Comparison of ENCODE assay signal across 19 mouse cellular contexts in the genomic region with DNA sequence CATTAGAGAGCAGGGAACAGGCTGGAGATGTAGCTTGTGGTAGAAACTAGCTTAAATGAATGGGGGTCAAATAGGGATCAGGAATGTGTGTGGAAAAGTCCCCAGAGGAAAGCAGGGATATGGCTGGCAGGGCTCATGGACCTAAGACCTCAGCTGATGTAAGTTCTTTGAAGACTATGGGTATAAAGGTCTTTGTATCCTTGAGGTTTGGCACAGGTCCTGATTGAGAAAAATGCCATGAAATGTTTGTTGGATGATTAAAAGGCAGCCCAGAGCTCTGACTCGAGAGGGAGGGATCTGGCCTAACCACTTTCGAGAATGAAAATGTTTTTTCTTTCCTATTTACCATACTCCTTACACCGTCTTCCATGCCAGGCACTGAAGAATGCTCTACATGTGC. TPM values are rescaled to one million over a fixed set of nuclear protein-coding genes. Genes with fewer than 3 reads are reported as not detected.
DNase-seq lines count a peak whose midpoint lies in the region; ATAC-seq lines count a peak whose summit lies in the region.
"Had no signal": no experiment of that assay in that cellular context is flagged by ENCODE, and none has a peak within 500 bp of the region (broad histone marks: within the 10 kb centered on the region; RNA-seq: fewer than 3 reads in every experiment).

No protein-coding gene starts in this region.

- H3K27me3 ChIP-seq in heart, embryonic 16.5 days (ENCODE audit: control insufficient read depth, insufficient read depth, low read length): no peaks in the 10 kb centered on the region
- H3K27me3 ChIP-seq in limb, embryonic 13.5 days: no peaks in the 10 kb centered on the region
- H3K27me3 ChIP-seq: embryonic facial prominence, embryonic 12.5 days; liver, embryonic 15.5 days; midbrain, embryonic 12.5 days; neural tube, embryonic 12.5 days had no signal

- H3K9ac ChIP-seq in heart, embryonic 16.5 days (ENCODE audit: low read length): no peak overlapping the region
- H3K9ac ChIP-seq in limb, embryonic 13.5 days: no peak overlapping the region
- H3K9ac ChIP-seq: embryonic facial prominence, embryonic 12.5 days; liver, embryonic 15.5 days; midbrain, embryonic 12.5 days; neural tube, embryonic 12.5 days had no signal

- no peak overlapping the region for H3K4me2 ChIP-seq in heart, embryonic 16.5 days (ENCODE audit: low read depth, low read length)
- H3K4me2 ChIP-seq in limb, embryonic 13.5 days (replicated peaks): no peak overlapping the region
- H3K4me2 ChIP-seq: embryonic facial prominence, embryonic 12.5 days; heart, embryonic 11.5 days; liver, embryonic 15.5 days; midbrain, embryonic 12.5 days; neural tube, embryonic 12.5 days had no signal

- WGBS in heart, embryonic 16.5 days: 62% methylated on average over 3 of the region's 3 CpGs
- 36% methylated on average over 3 of the region's 3 CpGs for WGBS in limb, embryonic 13.5 days

- DNase-seq in heart, postnatal 25 days (ENCODE audit: low spot score): no peak
- peak; percentile 89 for DNase-seq in Muller cell, postnatal 12 days (ENCODE audit: inconsistent ontology term)
- DNase-seq in adrenal gland, postnatal 10 days: peak; percentile 53
- no peak for DNase-seq in spleen, postnatal 36 days (ENCODE audit: low spot score in 2 of 2)
- DNase-seq in left cerebral cortex, adult 9 months (ENCODE audit: low spot score in 2 of 2): no peak
- DNase-seq: cerebellum, adult 8-10 months; kidney, adult 18-20 months; kidney, postnatal 10 days; thymus, postnatal 25 days had no signal

- peak overlapping the region; percentile 69 for H3K27ac ChIP-seq in heart, embryonic 16.5 days (ENCODE audit: low read length)
- H3K27ac ChIP-seq in limb, embryonic 13.5 days: 0 out of 2 replicates have a peak overlapping the region, but pooled peaks have one; percentile 28
- H3K27ac ChIP-seq: embryonic facial prominence, embryonic 12.5 days; layer of hippocampus, adult 2 months; liver, embryonic 15.5 days; midbrain, embryonic 12.5 days; neural tube, embryonic 12.5 days had no signal

- H3K4me3 ChIP-seq in heart, embryonic 16.5 days (ENCODE audit: low read length): no peak overlapping the region
- H3K4me3 ChIP-seq in limb, embryonic 13.5 days: no peak overlapping the region
- H3K4me3 ChIP-seq: embryonic facial prominence, embryonic 12.5 days; layer of hippocampus, adult 2 months; liver, embryonic 15.5 days; midbrain, embryonic 12.5 days; neural tube, embryonic 12.5 days had no signal

- H3K4me1 ChIP-seq in heart, embryonic 16.5 days (ENCODE audit: control insufficient read depth, insufficient read depth, low read length): peaks cover 9% of the 10 kb centered on the region
- peaks cover 11% of the 10 kb centered on the region for H3K4me1 ChIP-seq in limb, embryonic 13.5 days
- H3K4me1 ChIP-seq: midbrain, embryonic 12.5 days; neural tube, embryonic 12.5 days had no signal

- intact Hi-C loops in heart, postnatal 25 days (cut with DNase I): no loop called here

- H3K9me3 ChIP-seq in heart, embryonic 16.5 days (replicated peaks; ENCODE audit: control insufficient read depth, low read length): no peaks in the 10 kb centered on the region
- H3K9me3 ChIP-seq in limb, embryonic 13.5 days: no peaks in the 10 kb centered on the region
- H3K9me3 ChIP-seq: embryonic facial prominence, embryonic 12.5 days; liver, embryonic 15.5 days; midbrain, embryonic 12.5 days; neural tube, embryonic 12.5 days had no signal

- no peaks in the 10 kb centered on the region for H3K36me3 ChIP-seq in heart, embryonic 16.5 days (ENCODE audit: control insufficient read depth, insufficient read depth)
- H3K36me3 ChIP-seq in limb, embryonic 13.5 days: no peaks in the 10 kb centered on the region
- H3K36me3 ChIP-seq: embryonic facial prominence, embryonic 12.5 days; liver, embryonic 15.5 days; midbrain, embryonic 12.5 days; neural tube, embryonic 12.5 days had no signal

- ATAC-seq in heart, embryonic 16.5 days (replicated peaks; ENCODE audit: extremely low read depth, insufficient read depth, low FRiP score): no peak
- no peak for ATAC-seq in limb, embryonic 13.5 days (ENCODE audit: low FRiP score, low read depth)
- ATAC-seq: CD4-positive, CD25-positive, alpha-beta regulatory T cell, adult 4 months; forebrain, embryonic 16.5 days had no signal

RNA-seq across cellular contexts. Expression of gene Gsap, which starts 50.0 kb away (rescaled TPM):
- polyA plus RNA-seq in heart, embryonic 16.5 days (2015; fragmentation: Nextera tagmentation; extraction: Ambion mirVana): 2.3 and 2.5 TPM in 2 replicates
- total RNA-seq in heart, postnatal 25 days (2021): 1 to 10 TPM; 3.9 to 4.3 TPM
- 1 to 10 TPM; 4.9 to 6.7 TPM for total RNA-seq in adrenal gland, postnatal 10 days (2021)
- 3.8 and 5.1 TPM in 2 replicates for polyA plus RNA-seq in limb, embryonic 13.5 days (2015; fragmentation: Nextera tagmentation; extraction: Ambion mirVana)

Comparison
In these comparisons a context has a peak if more than half of its experiments do, and no peak if none do; other contexts are left out.
1. DNase-seq: peak in Muller cell, postnatal 12 days (single experiment) and adrenal gland, postnatal 10 days (single experiment); none in heart, postnatal 25 days (single experiment), spleen, postnatal 36 days (0 of 2) and left cerebral cortex, adult 9 months (0 of 2).